Mouse (Mus musculus): ENCODE measurements around the gene Rundc3a. TPM values are rescaled to one million over a fixed set of nuclear protein-coding genes. Genes with fewer than 3 reads are reported as not detected.

Rundc3a gene
- 2.6 and 3.4 TPM in 2 replicates for polyA plus RNA-seq (2012; rRNA removed)

DNA sequence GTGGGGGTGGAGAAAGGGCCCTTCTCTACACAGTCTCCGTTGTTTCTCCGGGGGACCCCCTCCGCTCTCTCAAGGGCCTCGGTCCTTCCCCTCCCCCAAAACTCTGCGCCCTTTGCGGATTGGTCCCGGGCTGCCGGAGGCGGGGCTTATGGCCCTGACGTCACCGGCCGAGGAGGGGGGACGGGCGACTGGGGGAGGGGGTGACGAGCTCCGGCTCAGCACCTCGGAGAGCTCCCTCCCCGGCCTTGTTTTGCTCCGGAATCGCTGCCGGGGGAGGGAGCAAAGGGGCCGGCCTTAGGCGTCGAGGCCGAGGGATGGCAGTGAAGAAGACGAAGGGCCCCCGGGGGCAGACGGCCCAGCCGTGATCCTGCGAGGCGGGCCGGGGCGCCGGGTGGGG lies at the start of gene Rundc3a:
Rundc3a (plus strand) TSS at position 166 of the 397 bp plus-strand sequence.
- under 1% methylated on average over 34 of the region's 34 CpGs for WGBS
- no peak for TF ChIP-seq CTCF (conservative IDR thresholded peaks at IDR 0.05; ENCODE audit: insufficient read depth, insufficient read length, low read depth, low read length)
- no peak for TF ChIP-seq POLR2A (IDR thresholded peaks at IDR 0.05; ENCODE audit: low read depth, low read length)
- Histone ChIP-seq H3K27me3 (replicated peaks; ENCODE audit: control insufficient read depth, insufficient read depth, low read length) (no peaks in the 10 kb centered on the region), H3K36me3 (ENCODE audit: control insufficient read depth, insufficient read depth, low read length) (no peaks in the 10 kb centered on the region), H3K4me1 (ENCODE audit: control insufficient read depth, insufficient read depth, low read length) (no peaks in the 10 kb centered on the region), H3K4me3 (ENCODE audit: insufficient read depth, low read depth, low read length) (peak within 1 kb of the TSS; percentile 17; the same call in 1 of the 2 replicates), H3K27ac (ENCODE audit: insufficient read depth, low read depth, low read length) (no peak within 1 kb of the TSS)
- peak; percentile 69 for DNase-seq

DNA sequence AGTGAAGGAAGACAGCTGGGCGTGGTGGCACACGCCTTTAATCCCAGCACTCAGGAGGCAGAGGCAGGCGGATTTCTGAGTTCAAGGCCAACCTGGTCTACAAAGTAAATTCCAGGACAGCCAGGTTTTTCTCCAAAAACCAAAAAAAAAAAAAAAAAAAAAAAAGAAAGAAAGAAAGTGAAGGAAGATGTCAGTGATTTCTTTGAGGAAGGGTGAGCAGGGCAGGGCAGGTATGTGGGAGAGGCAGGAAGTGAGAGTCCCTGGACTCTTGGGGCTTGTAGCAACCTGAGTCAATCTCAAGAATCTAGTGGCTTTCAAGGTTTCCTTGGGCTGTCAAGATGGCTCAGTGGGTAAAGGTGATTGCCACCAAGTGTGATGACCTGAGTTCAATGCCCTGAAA lies 48.7 kb upstream of the Rundc3a start:
- TF ChIP-seq CTCF (conservative IDR thresholded peaks at IDR 0.05; ENCODE audit: insufficient read depth, insufficient read length, low read depth, low read length): no peak
- no peak for TF ChIP-seq POLR2A (IDR thresholded peaks at IDR 0.05; ENCODE audit: low read depth, low read length)
- Histone ChIP-seq H3K4me1 (ENCODE audit: control insufficient read depth, insufficient read depth, low read length) (no peaks in the 10 kb centered on the region), H3K4me3 (ENCODE audit: insufficient read depth, low read depth, low read length) (no peak overlapping the region), H3K27ac (ENCODE audit: insufficient read depth, low read depth, low read length) (no peak overlapping the region), H3K36me3 (ENCODE audit: control insufficient read depth, insufficient read depth, low read length) (no peaks in the 10 kb centered on the region), H3K27me3 (replicated peaks; ENCODE audit: control insufficient read depth, insufficient read depth, low read length) (no peaks in the 10 kb centered on the region)
- WGBS: 93% methylated on average over 3 of the region's 3 CpGs
- DNase-seq: no peak

DNA sequence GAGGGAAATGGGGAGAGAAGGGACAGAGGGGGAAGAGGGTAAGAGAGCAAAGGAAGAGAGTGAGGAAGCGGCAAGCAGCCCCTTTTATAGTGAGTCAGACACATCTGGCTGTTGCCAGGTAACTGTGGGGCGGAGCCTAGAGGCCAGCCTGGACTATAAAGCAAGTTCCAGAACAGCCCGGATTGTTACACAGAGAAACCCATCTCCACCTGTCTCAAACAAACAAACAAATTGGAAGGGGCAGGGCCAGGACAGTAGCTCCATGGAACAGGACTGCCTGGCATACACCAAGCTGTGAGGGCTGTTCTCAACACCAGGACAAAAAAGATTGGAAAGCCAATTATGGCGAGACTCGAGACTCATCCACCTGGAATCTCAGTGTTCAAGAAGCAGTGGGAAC lies 46.3 kb upstream of the Rundc3a start:
- H3K27ac ChIP-seq (ENCODE audit: insufficient read depth, low read depth, low read length): no peak overlapping the region
- DNase-seq: no peak
- no peak overlapping the region for H3K4me3 ChIP-seq (ENCODE audit: insufficient read depth, low read depth, low read length)
- no peaks in the 10 kb centered on the region for H3K36me3 ChIP-seq (ENCODE audit: control insufficient read depth, insufficient read depth, low read length)
- H3K27me3 ChIP-seq (replicated peaks; ENCODE audit: control insufficient read depth, insufficient read depth, low read length): no peaks in the 10 kb centered on the region
- no peaks in the 10 kb centered on the region for H3K4me1 ChIP-seq (ENCODE audit: control insufficient read depth, insufficient read depth, low read length)
- TF ChIP-seq POLR2A (IDR thresholded peaks at IDR 0.05; ENCODE audit: low read depth, low read length) (no peak), CTCF (conservative IDR thresholded peaks at IDR 0.05; ENCODE audit: insufficient read depth, insufficient read length, low read depth, low read length) (no peak)
- WGBS: 74% methylated on average over 5 of the region's 5 CpGs

DNA sequence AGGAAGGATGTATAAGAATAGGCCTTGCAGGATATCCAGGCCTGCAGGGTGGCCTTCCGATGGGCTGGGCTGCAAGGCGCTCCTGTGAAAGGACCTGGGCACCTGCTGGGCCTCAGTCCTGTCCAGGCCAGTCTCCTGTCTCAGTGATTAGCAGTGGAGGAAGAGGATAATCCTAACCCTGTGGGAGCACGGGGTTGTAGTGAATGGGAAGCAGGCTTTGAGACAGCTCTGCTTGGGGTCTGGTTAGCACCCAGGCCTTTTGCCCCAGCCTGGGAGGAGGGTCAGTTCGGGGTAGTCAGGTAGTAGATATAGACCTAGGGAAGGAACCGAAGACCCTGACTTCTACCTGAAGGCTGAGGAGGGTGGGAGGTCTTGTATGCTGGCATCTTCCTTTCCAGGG lies 45.5 kb upstream of the Rundc3a start:
- no peaks in the 10 kb centered on the region for H3K4me1 ChIP-seq (ENCODE audit: control insufficient read depth, insufficient read depth, low read length)
- no peaks in the 10 kb centered on the region for H3K27me3 ChIP-seq (replicated peaks; ENCODE audit: control insufficient read depth, insufficient read depth, low read length)
- no peaks in the 10 kb centered on the region for H3K36me3 ChIP-seq (ENCODE audit: control insufficient read depth, insufficient read depth, low read length)
- H3K27ac ChIP-seq (ENCODE audit: insufficient read depth, low read depth, low read length): no peak overlapping the region
- no peak for DNase-seq
- 86% methylated on average over 5 of the region's 5 CpGs for WGBS
- H3K4me3 ChIP-seq (ENCODE audit: insufficient read depth, low read depth, low read length): no peak overlapping the region
- TF ChIP-seq CTCF (conservative IDR thresholded peaks at IDR 0.05; ENCODE audit: insufficient read depth, insufficient read length, low read depth, low read length) (no peak), POLR2A (IDR thresholded peaks at IDR 0.05; ENCODE audit: low read depth, low read length) (no peak)

DNA sequence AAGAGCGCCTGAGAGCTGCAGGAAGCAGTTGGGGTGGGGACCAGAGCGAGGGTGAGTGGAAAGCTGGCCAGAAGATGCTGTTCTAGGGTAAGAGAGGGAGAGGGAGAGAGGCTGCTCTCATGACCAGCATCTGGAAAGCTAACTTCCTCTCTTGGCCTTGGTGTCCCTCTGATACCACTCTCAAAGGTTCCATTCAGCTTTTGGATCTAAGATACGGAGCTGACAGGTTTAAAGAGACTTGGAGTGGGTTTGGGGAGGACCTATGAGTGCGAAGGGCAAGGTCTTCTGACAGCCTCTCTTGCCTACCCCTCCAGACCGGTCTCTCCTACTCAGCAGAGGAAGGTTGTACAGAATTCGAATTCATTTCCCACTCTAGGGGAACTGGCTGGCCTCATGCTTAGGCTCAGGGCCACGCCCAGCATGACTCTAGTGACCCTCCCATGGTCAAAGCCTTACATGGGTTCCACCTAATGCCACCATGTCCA lies 45.1 kb upstream of the Rundc3a start:
- 87% methylated on average over 7 of the region's 7 CpGs for WGBS
- TF ChIP-seq POLR2A (IDR thresholded peaks at IDR 0.05; ENCODE audit: low read depth, low read length): no peak
- no peak for TF ChIP-seq CTCF (conservative IDR thresholded peaks at IDR 0.05; ENCODE audit: insufficient read depth, insufficient read length, low read depth, low read length)
- DNase-seq: no peak
- Histone ChIP-seq H3K4me1 (ENCODE audit: control insufficient read depth, insufficient read depth, low read length) (no peaks in the 10 kb centered on the region), H3K27ac (ENCODE audit: insufficient read depth, low read depth, low read length) (no peak overlapping the region), H3K27me3 (replicated peaks; ENCODE audit: control insufficient read depth, insufficient read depth, low read length) (no peaks in the 10 kb centered on the region), H3K36me3 (ENCODE audit: control insufficient read depth, insufficient read depth, low read length) (no peaks in the 10 kb centered on the region), H3K4me3 (ENCODE audit: insufficient read depth, low read depth, low read length) (no peak overlapping the region)

DNA sequence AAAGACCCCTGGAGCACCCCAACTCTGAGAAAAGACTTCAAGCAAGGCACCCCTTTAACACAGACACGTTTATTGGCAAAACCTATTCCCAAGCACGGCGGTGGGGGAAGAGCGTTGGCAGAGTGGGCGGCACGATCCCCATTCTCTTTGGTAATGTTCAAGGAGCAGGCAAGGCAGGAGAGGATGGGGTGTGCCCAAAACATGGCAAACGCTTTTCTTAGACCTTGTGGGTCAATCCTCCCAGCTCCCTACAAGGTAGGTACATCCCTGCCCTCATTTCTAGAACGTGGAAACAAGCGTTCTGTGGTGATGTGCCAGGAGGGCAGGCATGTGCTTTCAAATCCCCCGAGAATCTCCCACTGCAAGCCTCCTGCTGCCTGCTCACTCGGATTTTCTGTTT lies 44.4 kb upstream of the Rundc3a start:
- Histone ChIP-seq H3K36me3 (ENCODE audit: control insufficient read depth, insufficient read depth, low read length) (no peaks in the 10 kb centered on the region), H3K4me3 (ENCODE audit: insufficient read depth, low read depth, low read length) (no peak overlapping the region), H3K27ac (ENCODE audit: insufficient read depth, low read depth, low read length) (no peak overlapping the region), H3K27me3 (replicated peaks; ENCODE audit: control insufficient read depth, insufficient read depth, low read length) (no peaks in the 10 kb centered on the region), H3K4me1 (ENCODE audit: control insufficient read depth, insufficient read depth, low read length) (no peaks in the 10 kb centered on the region)
- TF ChIP-seq CTCF (conservative IDR thresholded peaks at IDR 0.05; ENCODE audit: insufficient read depth, insufficient read length, low read depth, low read length): no peak
- no peak for TF ChIP-seq POLR2A (IDR thresholded peaks at IDR 0.05; ENCODE audit: low read depth, low read length)
- no peak for DNase-seq
- 82% methylated on average over 11 of the region's 11 CpGs for WGBS

DNA sequence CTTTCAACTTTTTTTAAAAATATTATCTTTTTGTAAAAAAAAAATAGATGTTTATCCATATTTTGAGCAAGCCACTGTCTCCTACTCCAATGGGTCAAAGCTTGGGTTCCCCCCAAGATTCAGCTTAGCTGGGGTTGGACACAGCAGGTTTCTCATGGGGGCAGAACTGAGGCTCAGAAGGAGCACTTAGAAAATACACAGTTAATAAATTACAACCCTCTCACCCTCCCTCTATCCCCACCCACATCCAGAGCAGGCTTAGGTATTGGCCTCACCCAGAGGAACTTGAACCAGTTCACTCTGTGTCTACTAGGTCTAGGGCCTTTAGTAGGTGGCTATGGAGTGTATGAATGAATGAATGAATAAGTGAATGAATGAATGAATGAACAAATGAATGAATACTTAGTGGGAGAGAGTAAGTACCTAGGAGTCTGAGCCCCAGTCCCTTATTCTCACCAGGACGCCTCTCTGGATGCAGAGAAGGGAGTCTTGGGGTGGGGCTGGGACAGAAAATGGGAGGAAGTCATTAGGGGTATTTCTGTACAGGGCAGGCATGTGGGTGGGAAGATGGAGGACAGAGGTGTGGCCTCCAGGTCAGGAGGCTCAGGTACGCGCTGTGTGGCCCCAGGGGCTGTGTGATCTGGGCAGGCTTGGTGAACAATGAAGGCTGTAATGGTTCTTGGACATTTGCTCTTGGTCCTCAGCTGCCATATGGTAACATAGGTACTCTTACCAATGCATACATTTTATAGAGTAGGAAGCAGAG lies 43.8 kb upstream of the Rundc3a start:
- Histone ChIP-seq H3K27me3 (replicated peaks; ENCODE audit: control insufficient read depth, insufficient read depth, low read length) (no peaks in the 10 kb centered on the region), H3K36me3 (ENCODE audit: control insufficient read depth, insufficient read depth, low read length) (no peaks in the 10 kb centered on the region), H3K4me1 (ENCODE audit: control insufficient read depth, insufficient read depth, low read length) (no peaks in the 10 kb centered on the region), H3K27ac (ENCODE audit: insufficient read depth, low read depth, low read length) (no peak overlapping the region), H3K4me3 (ENCODE audit: insufficient read depth, low read depth, low read length) (no peak overlapping the region)
- WGBS: 92% methylated on average over 3 of the region's 3 CpGs
- DNase-seq: no peak
- TF ChIP-seq POLR2A (IDR thresholded peaks at IDR 0.05; ENCODE audit: low read depth, low read length) (no peak), CTCF (conservative IDR thresholded peaks at IDR 0.05; ENCODE audit: insufficient read depth, insufficient read length, low read depth, low read length) (no peak)
